Mouse (Mus musculus) C2C12 (cell line): ENCODE measurements around the gene Nup133.

ENCODE experiments used
- CEBPB ChIP-seq: IDR thresholded peaks from one replicate; pipeline ENCODE4 v1.6.1; 2011; ENCODE audit warnings: low read depth, mild to moderate bottlenecking, control low read depth, moderate library complexity
- CTCF ChIP-seq: IDR thresholded peaks from one replicate; pipeline ENCODE4 v1.5.1; 2011; ENCODE audit not compliant: control insufficient read depth, insufficient read depth, insufficient read length
- FOSL1 ChIP-seq: IDR thresholded peaks from one replicate; pipeline ENCODE4 v1.8.0; 2011; ENCODE audit warnings: mild to moderate bottlenecking, low read length; ENCODE audit not compliant: poor library complexity, insufficient read depth, severe bottlenecking

GRCm38 (mm10) chr8:123960056-123960455, 11.0 kb upstream of the Nup133 start:
- TF ChIP-seq CEBPB (no peak), CTCF (no peak), FOSL1 (no peak)
